Mouse (Mus musculus): Measurements from ENCODE around the gene Gpx4. TPM values are rescaled to one million over a fixed set of nuclear protein-coding genes. Genes with fewer than 3 reads are reported as not detected.

The Gpx4 gene
- polyA plus RNA-seq, 1 experiment = 259 TPM

DNA sequence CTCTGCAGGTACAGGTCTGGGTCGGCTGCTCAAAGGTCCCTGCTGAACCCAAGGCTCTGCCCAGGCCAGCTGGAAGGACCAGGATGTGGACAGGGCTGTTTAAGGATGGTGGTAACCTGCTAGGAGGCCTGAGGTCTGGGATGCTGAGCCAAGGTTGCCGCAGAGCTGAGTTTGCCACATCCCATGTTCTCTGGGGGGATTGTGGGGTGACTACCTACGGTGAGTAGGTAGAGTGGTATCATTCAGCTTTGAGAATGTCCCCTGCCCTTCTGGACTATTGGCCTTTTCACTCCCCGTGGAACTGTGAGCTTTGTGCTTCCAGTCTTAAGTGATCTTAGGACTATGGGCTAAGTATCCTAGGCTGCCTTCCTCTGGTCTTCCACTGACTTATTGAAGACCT is 9.5 kb downstream of the Gpx4 start:
- no peak overlapping the region for H3K4me3 ChIP-seq (ENCODE audit: extremely low read depth, insufficient read depth, insufficient read length)
- DNase-seq (ENCODE audit: low read depth in 1 of 2, low spot score in 2 of 2) = no peak
- no peak overlapping the region for H3K27ac ChIP-seq (ENCODE audit: insufficient read depth, low read length)
- 95% methylated on average over 4 of the region's 4 CpGs for WGBS
- H3K4me1 ChIP-seq (ENCODE audit: control insufficient read depth, insufficient read depth, insufficient read length) = peaks cover 14% of the 10 kb centered on the region; the same call in 1 of the 2 replicates
- no peaks in the 10 kb centered on the region for H3K27me3 ChIP-seq (ENCODE audit: control insufficient read depth, insufficient read depth, low read length)
- TF ChIP-seq CTCF (IDR thresholded peaks at IDR 0.05; ENCODE audit: extremely low read depth, insufficient read depth, insufficient read length, insufficient replicate concordance) = no peak
- TF ChIP-seq POLR2A (IDR thresholded peaks at IDR 0.05; ENCODE audit: low read depth, low read length) = no peak
- H3K36me3 ChIP-seq (ENCODE audit: control insufficient read depth, insufficient read depth, low read length) = peaks cover 52% of the 10 kb centered on the region

DNA sequence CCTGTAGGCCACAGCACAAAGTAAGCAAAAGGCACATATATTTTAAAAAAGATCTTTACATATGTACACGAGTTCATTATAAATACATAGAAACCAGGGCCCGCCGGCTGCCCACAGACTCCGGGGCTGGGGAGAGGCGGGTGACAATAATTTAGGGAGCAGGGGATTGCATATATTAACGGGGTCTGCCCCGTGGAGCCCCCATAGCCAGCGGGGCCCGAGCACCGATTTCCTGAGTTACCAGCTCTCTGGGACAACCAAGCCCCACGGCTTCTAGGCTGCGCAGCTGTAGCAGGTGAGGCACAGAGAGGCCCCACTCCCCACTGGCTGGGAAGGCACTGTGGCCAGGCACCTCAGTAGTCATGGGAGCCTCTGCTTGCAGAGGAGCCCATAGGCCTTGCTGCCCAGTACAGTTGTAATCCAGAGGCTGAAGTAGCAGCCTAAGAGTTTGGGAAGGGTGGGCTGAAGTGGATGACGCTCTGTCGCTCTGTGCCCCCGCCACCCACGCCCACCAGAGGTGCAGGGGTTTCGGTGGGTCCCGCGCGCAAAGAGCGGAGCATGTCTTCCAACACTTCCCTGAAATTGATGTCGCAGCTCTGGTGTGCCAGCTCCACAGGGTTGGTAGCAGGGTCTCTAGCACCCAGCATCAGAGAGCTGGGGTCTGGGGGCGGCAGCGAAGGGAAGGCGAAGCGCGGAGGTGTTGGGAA is 10.2 kb downstream of the Gpx4 start:
- DNase-seq (ENCODE audit: low read depth in 1 of 2, low spot score in 2 of 2) = no peak
- no peaks in the 10 kb centered on the region for H3K27me3 ChIP-seq (ENCODE audit: control insufficient read depth, insufficient read depth, low read length)
- H3K4me1 ChIP-seq (ENCODE audit: control insufficient read depth, insufficient read depth, insufficient read length) = peaks cover 9% of the 10 kb centered on the region; the same call in 1 of the 2 replicates
- no peak overlapping the region for H3K4me3 ChIP-seq (ENCODE audit: extremely low read depth, insufficient read depth, insufficient read length)
- H3K27ac ChIP-seq (ENCODE audit: insufficient read depth, low read length) = no peak overlapping the region
- WGBS = 94% methylated on average over 27 of the region's 27 CpGs
- peaks cover 56% of the 10 kb centered on the region for H3K36me3 ChIP-seq (ENCODE audit: control insufficient read depth, insufficient read depth, low read length)
- no peak for TF ChIP-seq CTCF (IDR thresholded peaks at IDR 0.05; ENCODE audit: extremely low read depth, insufficient read depth, insufficient read length, insufficient replicate concordance)
- TF ChIP-seq POLR2A (IDR thresholded peaks at IDR 0.05; ENCODE audit: low read depth, low read length) = no peak

DNA sequence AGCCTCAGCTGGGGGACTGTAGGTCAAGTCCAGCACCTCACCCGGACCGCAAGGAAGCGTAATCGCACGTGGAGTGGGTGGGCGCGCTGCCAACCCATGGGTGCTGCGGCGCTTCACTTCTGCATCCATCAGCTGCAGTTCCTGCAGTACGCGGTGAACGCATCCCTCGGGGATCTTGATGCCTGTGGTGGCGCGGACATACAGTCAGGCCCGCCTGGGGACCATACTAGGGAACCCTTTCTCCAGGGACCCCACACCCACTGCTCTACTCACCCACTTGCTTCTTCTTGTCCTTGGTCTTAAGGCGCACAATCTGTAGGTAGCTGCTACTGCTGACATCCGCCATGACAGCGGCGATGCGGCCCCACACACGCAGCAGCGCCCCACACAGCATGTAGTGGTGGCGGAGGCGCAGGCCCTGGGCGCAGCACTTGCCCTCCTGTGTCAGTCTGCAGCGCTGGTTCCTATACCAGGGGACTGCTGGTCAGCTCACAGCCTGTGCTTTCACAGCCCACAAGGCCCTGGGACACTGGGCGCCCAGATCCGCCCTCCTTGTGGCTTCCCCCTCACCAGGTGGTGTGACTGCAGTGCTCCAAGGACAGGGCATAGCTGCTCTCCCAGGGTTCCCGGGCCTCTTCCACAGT is 10.8 kb downstream of the Gpx4 start:
- no peak for DNase-seq (ENCODE audit: low read depth in 1 of 2, low spot score in 2 of 2)
- H3K4me3 ChIP-seq (ENCODE audit: extremely low read depth, insufficient read depth, insufficient read length) = no peak overlapping the region

DNA sequence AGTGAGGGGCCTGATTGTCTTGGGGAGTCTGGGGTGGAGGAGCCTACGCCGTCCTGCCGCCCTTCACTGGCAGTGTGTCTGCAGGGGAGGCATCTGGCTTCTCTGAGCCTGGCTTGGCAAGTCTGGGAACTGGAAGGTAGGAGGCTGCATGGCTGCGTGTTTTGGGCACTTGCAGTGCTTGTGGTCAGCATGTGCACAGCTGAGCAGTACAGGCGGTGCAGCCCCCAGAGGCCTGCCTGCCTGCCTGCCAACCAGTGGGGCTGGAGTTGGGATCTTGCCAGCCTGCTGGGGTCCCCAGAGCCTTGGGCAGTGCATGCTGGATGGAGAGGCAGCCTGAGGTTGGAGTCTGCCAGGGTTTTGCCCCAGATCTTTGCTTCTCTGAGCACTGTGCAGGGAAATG is 16.1 kb downstream of the Gpx4 start:
- Histone ChIP-seq H3K36me3 (ENCODE audit: control insufficient read depth, insufficient read depth, low read length) (peaks cover 79% of the 10 kb centered on the region), H3K27ac (ENCODE audit: insufficient read depth, low read length) (no peak overlapping the region), H3K27me3 (ENCODE audit: control insufficient read depth, insufficient read depth, low read length) (no peaks in the 10 kb centered on the region), H3K4me1 (ENCODE audit: control insufficient read depth, insufficient read depth, insufficient read length) (no peaks in the 10 kb centered on the region), H3K4me3 (ENCODE audit: extremely low read depth, insufficient read depth, insufficient read length) (no peak overlapping the region)
- no peak for TF ChIP-seq CTCF (IDR thresholded peaks at IDR 0.05; ENCODE audit: extremely low read depth, insufficient read depth, insufficient read length, insufficient replicate concordance)
- TF ChIP-seq POLR2A (IDR thresholded peaks at IDR 0.05; ENCODE audit: low read depth, low read length) = no peak
- 96% methylated on average over 5 of the region's 5 CpGs for WGBS
- DNase-seq (ENCODE audit: low read depth in 1 of 2, low spot score in 2 of 2) = no peak

More for the DNA sequence above, 10.8 kb downstream of the Gpx4 start:
- no peaks in the 10 kb centered on the region for H3K27me3 ChIP-seq (ENCODE audit: control insufficient read depth, insufficient read depth, low read length)
- H3K4me1 ChIP-seq (ENCODE audit: control insufficient read depth, insufficient read depth, insufficient read length) = peaks cover 2% of the 10 kb centered on the region; the same call in 1 of the 2 replicates
- TF ChIP-seq POLR2A (IDR thresholded peaks at IDR 0.05; ENCODE audit: low read depth, low read length) (no peak), CTCF (IDR thresholded peaks at IDR 0.05; ENCODE audit: extremely low read depth, insufficient read depth, insufficient read length, insufficient replicate concordance) (no peak)
- 90% methylated on average over 30 of the region's 30 CpGs for WGBS
- peaks cover 63% of the 10 kb centered on the region for H3K36me3 ChIP-seq (ENCODE audit: control insufficient read depth, insufficient read depth, low read length)
- no peak overlapping the region for H3K27ac ChIP-seq (ENCODE audit: insufficient read depth, low read length)

DNA sequence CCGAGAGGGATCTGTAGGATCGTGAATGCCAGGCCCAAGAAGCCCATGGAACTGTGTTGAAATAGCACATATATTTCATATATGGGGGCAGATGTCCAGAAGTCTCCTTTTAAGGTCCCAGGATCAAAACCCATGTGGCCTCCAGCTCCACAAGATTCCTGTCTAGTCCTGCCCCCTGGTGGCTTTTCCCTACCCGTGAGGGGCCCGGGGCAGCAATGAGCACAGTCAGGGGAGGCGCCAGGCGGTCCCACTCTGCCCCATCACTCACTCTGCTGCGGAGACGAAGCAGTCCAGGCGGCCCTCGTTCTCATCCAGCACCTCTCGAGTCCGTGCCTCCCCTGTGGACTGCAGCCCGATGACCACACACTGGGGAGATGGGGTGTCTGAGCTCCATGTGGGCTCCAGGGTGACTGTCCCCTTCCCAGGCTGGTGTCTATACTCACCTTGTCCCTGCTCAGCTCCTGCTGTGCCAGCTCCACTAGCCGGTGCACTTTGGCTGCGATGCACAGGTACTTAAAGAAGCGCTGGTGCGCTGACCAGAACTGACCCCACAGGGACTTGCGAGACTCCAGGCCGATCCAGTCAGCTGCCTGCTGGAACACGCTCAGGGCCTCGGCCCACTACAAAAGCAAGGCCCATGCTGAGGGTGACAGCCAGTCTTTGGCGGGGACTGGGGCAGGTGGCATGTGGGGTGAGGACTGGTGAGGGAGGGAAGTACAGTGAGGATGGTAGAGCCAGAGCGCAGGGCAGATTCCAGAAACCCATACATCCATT is 17.1 kb downstream of the Gpx4 start:
- Histone ChIP-seq H3K4me3 (ENCODE audit: extremely low read depth, insufficient read depth, insufficient read length) (no peak overlapping the region), H3K4me1 (ENCODE audit: control insufficient read depth, insufficient read depth, insufficient read length) (no peaks in the 10 kb centered on the region), H3K36me3 (ENCODE audit: control insufficient read depth, insufficient read depth, low read length) (peaks cover 80% of the 10 kb centered on the region), H3K27me3 (ENCODE audit: control insufficient read depth, insufficient read depth, low read length) (no peaks in the 10 kb centered on the region), H3K27ac (ENCODE audit: insufficient read depth, low read length) (no peak overlapping the region)
- TF ChIP-seq CTCF (IDR thresholded peaks at IDR 0.05; ENCODE audit: extremely low read depth, insufficient read depth, insufficient read length, insufficient replicate concordance) (peak; percentile 17; the same call in 1 of the 2 replicates), POLR2A (IDR thresholded peaks at IDR 0.05; ENCODE audit: low read depth, low read length) (no peak)
- 95% methylated on average over 23 of the region's 23 CpGs for WGBS
- no peak for DNase-seq (ENCODE audit: low read depth in 1 of 2, low spot score in 2 of 2)

DNA sequence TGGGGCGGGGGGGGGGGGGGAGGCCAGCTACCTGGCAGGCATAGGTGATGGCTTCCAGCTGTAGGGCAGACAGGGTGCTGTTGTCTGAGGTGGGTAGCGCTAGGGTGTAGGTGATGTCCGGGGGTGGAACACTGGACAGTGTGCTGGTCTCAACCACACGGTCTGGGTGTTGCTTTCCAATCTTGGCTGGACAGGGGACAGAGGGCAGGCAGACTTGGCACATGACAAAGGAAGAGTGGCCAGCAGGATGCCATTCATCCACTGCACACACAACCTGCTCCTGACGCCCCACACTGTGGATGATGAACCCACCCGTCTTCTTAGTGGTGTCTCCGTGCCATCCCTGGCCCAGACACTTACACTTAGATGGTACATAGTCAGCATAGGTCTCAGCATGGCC is 22.3 kb downstream of the Gpx4 start:
- TF ChIP-seq CTCF (IDR thresholded peaks at IDR 0.05; ENCODE audit: extremely low read depth, insufficient read depth, insufficient read length, insufficient replicate concordance) (no peak), POLR2A (IDR thresholded peaks at IDR 0.05; ENCODE audit: low read depth, low read length) (no peak)
- Histone ChIP-seq H3K36me3 (ENCODE audit: control insufficient read depth, insufficient read depth, low read length) (peaks cover 51% of the 10 kb centered on the region), H3K4me3 (ENCODE audit: extremely low read depth, insufficient read depth, insufficient read length) (no peak overlapping the region), H3K27ac (ENCODE audit: insufficient read depth, low read length) (no peak overlapping the region), H3K4me1 (ENCODE audit: control insufficient read depth, insufficient read depth, insufficient read length) (peaks cover 6% of the 10 kb centered on the region; the same call in 1 of the 2 replicates), H3K27me3 (ENCODE audit: control insufficient read depth, insufficient read depth, low read length) (no peaks in the 10 kb centered on the region)
- 96% methylated on average over 6 of the region's 7 CpGs for whole genome bisulfite sequencing
- no peak for DNase-seq (ENCODE audit: low read depth in 1 of 2, low spot score in 2 of 2)

Measured in spleen, adult 2 months (tissue).